Mouse (Mus musculus): ENCODE data around the gene Megf9. TPM values are rescaled to one million over a fixed set of nuclear protein-coding genes. Genes with fewer than 3 reads are reported as not detected.

Gene Megf9
- polyA plus RNA-seq, 1 experiment: 31.9 TPM

DNA sequence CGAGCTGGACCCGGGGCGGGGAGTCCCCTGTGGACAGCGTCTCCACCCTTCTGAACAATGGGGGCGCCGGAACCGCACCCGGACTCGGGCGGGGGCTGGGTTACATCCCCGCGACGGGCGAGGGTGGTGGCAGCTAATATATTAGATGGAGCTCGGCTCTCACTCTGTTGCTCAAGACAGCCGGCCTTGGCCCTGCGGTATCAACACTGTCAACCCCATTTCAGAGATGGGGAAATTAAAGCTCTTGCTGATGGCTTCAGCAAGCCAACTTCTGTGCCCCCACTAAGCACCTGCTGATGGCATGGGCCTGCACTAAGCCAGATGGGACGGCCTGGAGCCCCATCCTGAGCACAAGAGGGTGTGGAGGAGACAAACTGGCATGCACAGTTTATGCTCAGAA is 494 bp upstream of the Megf9 start:
- peak overlapping the region; percentile 88 for H3K27ac ChIP-seq (ENCODE audit: insufficient read depth, low read length)
- H3K4me3 ChIP-seq (replicated peaks; ENCODE audit: insufficient read depth, low read depth, low read length): peak overlapping the region; percentile 71
- no peak for DNase-seq
- H3K27me3 ChIP-seq (ENCODE audit: control insufficient read depth, insufficient read depth, low read length): no peaks in the 10 kb centered on the region
- WGBS: 1% methylated on average over 18 of the region's 18 CpGs
- H3K4me1 ChIP-seq (ENCODE audit: control insufficient read depth, insufficient read depth, low read length): peaks cover 4% of the 10 kb centered on the region
- TF ChIP-seq CTCF (IDR thresholded peaks at IDR 0.05; ENCODE audit: borderline replicate concordance, insufficient read depth, low read depth, low read length) (no peak), POLR2A (IDR thresholded peaks at IDR 0.05; ENCODE audit: borderline replicate concordance, insufficient read depth, low read length) (no peak)

DNA sequence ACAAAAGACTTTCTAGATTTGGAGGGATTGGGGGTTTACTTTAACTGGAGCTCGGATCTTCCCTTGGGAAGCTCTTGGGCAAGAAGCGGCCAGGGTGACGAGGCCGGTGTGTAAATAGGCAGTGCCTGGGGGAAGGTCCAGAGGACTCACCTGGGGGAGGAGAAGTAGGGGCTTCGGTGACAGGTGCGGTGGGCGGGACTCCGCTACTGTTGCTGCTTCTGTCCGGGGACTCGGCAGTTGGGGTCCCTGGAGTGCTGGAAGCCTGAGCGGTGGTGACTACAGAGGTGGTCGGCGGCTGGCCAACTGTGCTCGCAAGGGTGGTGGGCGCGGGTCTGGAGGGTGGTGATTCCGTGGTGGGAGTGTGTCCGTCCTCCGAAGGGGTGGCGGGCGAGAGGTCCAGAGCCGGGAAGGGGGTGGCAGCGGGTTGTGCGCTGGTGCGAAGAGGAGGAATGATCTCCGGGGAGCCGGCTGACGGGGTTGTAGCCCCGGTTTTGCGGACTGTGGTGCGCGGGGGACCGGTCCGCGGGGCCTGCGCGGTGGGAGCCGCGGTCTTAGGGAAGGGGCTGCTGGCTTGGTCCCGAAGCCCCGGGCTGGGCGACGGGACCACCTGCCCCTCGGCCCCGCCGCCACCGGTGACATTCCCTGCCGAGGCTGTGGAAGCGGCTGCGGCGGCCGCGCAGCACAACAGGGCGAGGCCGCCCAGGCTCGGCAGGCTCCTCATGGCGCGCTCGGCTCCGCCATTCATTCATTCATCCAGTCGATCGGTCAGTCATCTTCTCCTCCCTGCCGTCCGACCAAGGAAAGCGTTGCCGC is 511 bp downstream of the Megf9 start:
- WGBS: under 1% methylated on average over 65 of the region's 66 CpGs

DNA sequence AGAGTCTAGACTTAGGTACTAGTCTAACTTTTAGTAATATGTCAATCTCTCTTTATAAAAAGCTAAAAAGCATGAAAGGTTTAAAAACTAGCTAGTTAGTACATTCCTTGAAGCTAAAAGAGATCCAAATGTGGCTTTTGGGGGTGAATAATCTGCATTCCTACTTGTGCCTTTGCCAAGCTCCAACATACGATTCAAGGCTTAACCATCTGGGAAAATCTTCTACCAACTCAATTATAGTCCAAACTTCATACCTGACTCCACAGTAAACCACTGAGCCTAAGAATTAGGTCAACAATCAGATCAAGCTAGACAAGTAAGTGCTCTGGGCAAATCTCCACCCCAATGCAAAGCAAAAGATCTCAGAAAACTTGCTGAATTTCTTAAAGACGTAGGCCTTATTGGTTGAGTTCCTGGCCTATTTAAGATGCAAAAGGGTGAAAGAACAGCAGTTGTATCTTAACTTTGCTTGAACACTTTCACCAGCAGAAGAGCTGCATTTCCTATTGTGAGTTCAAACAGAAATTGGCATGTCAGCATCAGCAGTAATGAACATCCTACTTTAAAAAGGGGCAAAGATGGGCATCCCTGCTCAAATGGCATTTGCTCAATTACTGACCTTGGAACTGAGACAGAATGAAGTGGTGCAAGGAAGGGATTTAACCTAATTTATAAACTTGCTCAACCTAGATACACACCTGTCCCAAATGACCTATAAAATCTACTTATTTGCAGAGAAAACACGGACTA is 1.6 kb downstream of the Megf9 start:
- no peak overlapping the region for H3K27ac ChIP-seq (ENCODE audit: insufficient read depth, low read length)
- TF ChIP-seq CTCF (IDR thresholded peaks at IDR 0.05; ENCODE audit: borderline replicate concordance, insufficient read depth, low read depth, low read length): no peak
- no peak for TF ChIP-seq POLR2A (IDR thresholded peaks at IDR 0.05; ENCODE audit: borderline replicate concordance, insufficient read depth, low read length)
- WGBS: 10% methylated on average over 3 of the region's 3 CpGs
- peak overlapping the region; percentile 66 for H3K4me3 ChIP-seq (replicated peaks; ENCODE audit: insufficient read depth, low read depth, low read length)
- peak in 1 of 2 experiments; percentile 27 for DNase-seq
- H3K27me3 ChIP-seq (ENCODE audit: control insufficient read depth, insufficient read depth, low read length): no peaks in the 10 kb centered on the region
- H3K4me1 ChIP-seq (ENCODE audit: control insufficient read depth, insufficient read depth, low read length): peaks cover 4% of the 10 kb centered on the region

More for the DNA sequence above, 511 bp downstream of the Megf9 start:
- TF ChIP-seq POLR2A (IDR thresholded peaks at IDR 0.05; ENCODE audit: borderline replicate concordance, insufficient read depth, low read length) (no peak), CTCF (IDR thresholded peaks at IDR 0.05; ENCODE audit: borderline replicate concordance, insufficient read depth, low read depth, low read length) (no peak)
- peak overlapping the region; percentile 75 for H3K27ac ChIP-seq (ENCODE audit: insufficient read depth, low read length)
- H3K4me1 ChIP-seq (ENCODE audit: control insufficient read depth, insufficient read depth, low read length): peaks cover 4% of the 10 kb centered on the region
- no peaks in the 10 kb centered on the region for H3K27me3 ChIP-seq (ENCODE audit: control insufficient read depth, insufficient read depth, low read length)
- peak; percentile 61 to 75 for DNase-seq
- peak overlapping the region; percentile 66 for H3K4me3 ChIP-seq (replicated peaks; ENCODE audit: insufficient read depth, low read depth, low read length)

DNA sequence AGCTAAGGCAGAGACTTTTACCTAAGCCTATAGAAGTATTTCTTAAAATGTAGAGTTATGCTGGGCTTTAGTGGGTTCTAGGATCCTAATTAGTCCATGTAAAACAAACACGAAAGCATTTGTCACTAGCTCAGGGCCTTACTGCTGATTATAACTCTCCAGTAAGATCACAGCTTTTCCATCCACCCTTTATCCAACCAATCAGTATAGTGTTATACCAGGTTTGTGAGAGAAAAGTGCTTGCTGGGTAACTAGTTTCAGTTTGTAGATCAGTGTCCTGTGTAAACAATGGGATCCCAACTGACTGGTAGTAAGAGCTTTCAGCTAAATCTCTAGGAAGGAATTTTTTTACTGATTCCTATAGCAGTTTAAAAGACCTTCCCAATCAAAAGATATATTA is 3.8 kb downstream of the Megf9 start:
- no peak for TF ChIP-seq CTCF (IDR thresholded peaks at IDR 0.05; ENCODE audit: borderline replicate concordance, insufficient read depth, low read depth, low read length)
- no peak for TF ChIP-seq POLR2A (IDR thresholded peaks at IDR 0.05; ENCODE audit: borderline replicate concordance, insufficient read depth, low read length)
- WGBS: 71% methylated on average over 1 of the region's 1 CpGs
- H3K4me3 ChIP-seq (replicated peaks; ENCODE audit: insufficient read depth, low read depth, low read length): no peak overlapping the region
- DNase-seq: no peak
- H3K27me3 ChIP-seq (ENCODE audit: control insufficient read depth, insufficient read depth, low read length): no peaks in the 10 kb centered on the region
- H3K27ac ChIP-seq (ENCODE audit: insufficient read depth, low read length): no peak overlapping the region
- peaks cover 4% of the 10 kb centered on the region for H3K4me1 ChIP-seq (ENCODE audit: control insufficient read depth, insufficient read depth, low read length)

DNA sequence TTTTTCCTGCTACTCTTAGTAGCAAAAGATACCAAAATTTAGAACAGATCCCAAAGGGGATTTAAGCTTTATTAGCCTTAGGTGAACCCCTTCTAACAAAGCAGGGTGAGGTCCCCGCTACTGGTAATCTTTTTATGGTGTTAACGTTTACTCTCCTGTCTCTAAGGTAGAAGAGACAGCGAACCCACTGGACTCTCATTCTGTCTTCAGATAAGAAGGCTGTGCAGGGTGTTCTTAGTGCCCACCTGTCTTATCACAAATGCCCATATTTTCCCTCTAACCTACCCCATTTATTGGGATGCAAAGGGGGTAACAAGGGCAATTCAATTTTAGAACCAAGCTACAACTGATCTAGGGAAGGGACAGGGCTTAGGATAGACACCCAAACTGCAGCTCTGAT is 6.2 kb downstream of the Megf9 start:
- no peaks in the 10 kb centered on the region; the same call in 1 of the 2 replicates for H3K4me1 ChIP-seq (ENCODE audit: control insufficient read depth, insufficient read depth, low read length)
- no peak for DNase-seq
- no peak overlapping the region for H3K4me3 ChIP-seq (replicated peaks; ENCODE audit: insufficient read depth, low read depth, low read length)
- TF ChIP-seq CTCF (IDR thresholded peaks at IDR 0.05; ENCODE audit: borderline replicate concordance, insufficient read depth, low read depth, low read length) (no peak), POLR2A (IDR thresholded peaks at IDR 0.05; ENCODE audit: borderline replicate concordance, insufficient read depth, low read length) (no peak)
- no peak overlapping the region for H3K27ac ChIP-seq (ENCODE audit: insufficient read depth, low read length)
- WGBS: 82% methylated on average over 3 of the region's 3 CpGs
- H3K27me3 ChIP-seq (ENCODE audit: control insufficient read depth, insufficient read depth, low read length): no peaks in the 10 kb centered on the region

DNA sequence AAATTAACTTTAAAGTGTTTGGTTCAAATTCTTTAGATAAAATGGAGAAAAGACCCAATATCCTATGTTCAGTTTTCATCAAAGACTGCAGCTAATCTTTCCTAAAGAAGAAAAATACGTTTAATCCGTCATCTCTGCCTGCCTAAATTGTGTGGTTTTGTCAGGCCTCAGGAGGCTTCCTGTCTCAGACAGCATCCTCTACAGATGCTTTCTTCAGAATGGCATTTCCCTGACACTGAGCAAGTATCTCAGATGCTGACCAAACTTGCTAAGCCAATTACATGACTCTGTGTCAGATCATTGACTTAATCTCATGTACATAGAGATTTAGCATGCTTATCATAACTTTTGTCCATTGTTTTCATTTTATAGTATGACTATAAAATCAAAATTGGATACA is 11.4 kb downstream of the Megf9 start:
- no peak for TF ChIP-seq CTCF (IDR thresholded peaks at IDR 0.05; ENCODE audit: borderline replicate concordance, insufficient read depth, low read depth, low read length)
- no peaks in the 10 kb centered on the region for H3K4me1 ChIP-seq (ENCODE audit: control insufficient read depth, insufficient read depth, low read length)
- no peak for DNase-seq
- 78% methylated on average over 2 of the region's 2 CpGs for WGBS
- H3K4me3 ChIP-seq (replicated peaks; ENCODE audit: insufficient read depth, low read depth, low read length): no peak overlapping the region
- no peak overlapping the region for H3K27ac ChIP-seq (ENCODE audit: insufficient read depth, low read length)
- H3K27me3 ChIP-seq (ENCODE audit: control insufficient read depth, insufficient read depth, low read length): no peaks in the 10 kb centered on the region

DNA sequence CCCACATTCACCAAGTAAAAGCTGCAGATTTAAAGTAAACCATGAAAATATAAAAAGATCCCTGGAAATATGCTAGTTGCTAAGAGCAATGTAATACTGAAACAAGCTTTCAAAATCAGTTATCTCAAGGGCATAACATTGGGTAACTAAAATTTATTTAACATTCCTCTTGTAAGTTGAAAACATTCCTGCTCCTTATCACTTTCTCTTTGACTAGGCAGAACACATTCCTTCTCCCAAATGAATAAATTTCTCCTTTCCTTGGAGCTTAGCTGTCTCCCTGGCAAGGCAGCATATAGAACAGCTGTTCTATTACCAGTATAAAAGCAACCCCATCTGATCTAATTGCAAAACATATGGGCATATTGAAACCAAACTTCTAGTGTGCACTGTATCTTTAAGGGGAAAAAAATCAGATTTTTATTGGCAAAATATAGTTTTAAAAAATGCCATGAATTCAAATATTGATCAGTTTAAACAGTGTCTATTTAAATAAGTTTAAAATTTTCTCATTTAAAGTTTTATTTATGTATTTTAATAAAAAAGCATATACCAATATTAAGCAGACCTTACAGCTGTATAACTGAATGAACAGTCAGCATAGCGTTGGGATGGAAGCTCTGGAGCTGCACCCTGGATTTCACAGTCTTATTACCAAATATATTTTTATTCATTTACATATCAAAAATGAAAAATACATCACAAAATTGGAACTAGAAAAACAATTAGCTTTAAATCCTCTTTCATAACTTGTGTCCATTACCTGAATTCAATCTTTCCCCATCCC is 13.1 kb downstream of the Megf9 start:
- H3K27me3 ChIP-seq (ENCODE audit: control insufficient read depth, insufficient read depth, low read length): no peaks in the 10 kb centered on the region
- H3K4me1 ChIP-seq (ENCODE audit: control insufficient read depth, insufficient read depth, low read length): peaks cover 2% of the 10 kb centered on the region; the same call in 1 of the 2 replicates
- H3K27ac ChIP-seq (ENCODE audit: insufficient read depth, low read length): no peak overlapping the region
- H3K4me3 ChIP-seq (replicated peaks; ENCODE audit: insufficient read depth, low read depth, low read length): no peak overlapping the region
- 88% methylated on average over 1 of the region's 1 CpGs for WGBS
- no peak for TF ChIP-seq CTCF (IDR thresholded peaks at IDR 0.05; ENCODE audit: borderline replicate concordance, insufficient read depth, low read depth, low read length)
- TF ChIP-seq POLR2A (IDR thresholded peaks at IDR 0.05; ENCODE audit: borderline replicate concordance, insufficient read depth, low read length): no peak
- no peak for DNase-seq
